Mouse (Mus musculus) myocyte (in vitro differentiated cells): ENCODE measurements at regions not wholly inside any gene's neighbourhood (a gene's known extent, or its start where the extent isn't known, plus 50 kb on each side); places are given as distances from the start of the nearest gene placed in this dataset.

Experiments used
- E2F4 ChIP-seq: IDR thresholded peaks from one replicate; pipeline ENCODE4 v1.6.1; 2011; ENCODE audit warnings: mild to moderate bottlenecking, control low read depth, moderate library complexity; ENCODE audit not compliant: insufficient read depth
- MAX ChIP-seq: IDR thresholded peaks from one replicate; pipeline ENCODE4 v1.6.1; 2011; ENCODE audit warnings: low read depth, mild to moderate bottlenecking, control low read depth
- MYOG ChIP-seq, 3 experiments: IDR thresholded peaks; one replicate each; pipeline ENCODE4 v1.6.1; 2011; ENCODE audit warnings: control low read depth in 2 of 3, low read depth in 2 of 3, mild to moderate bottlenecking in 2 of 3; ENCODE audit not compliant: insufficient read length in 2 of 3, control insufficient read depth in 1 of 3, insufficient read depth in 1 of 3
- REST ChIP-seq: IDR thresholded peaks from one replicate; pipeline ENCODE4 v1.6.1; 2011; ENCODE audit warnings: mild to moderate bottlenecking, control low read depth, moderate library complexity; ENCODE audit not compliant: insufficient read depth, insufficient read length
- TCF12 ChIP-seq: IDR thresholded peaks from one replicate; pipeline ENCODE4 v1.6.1; 2011; ENCODE audit warnings: mild to moderate bottlenecking, control low read depth; ENCODE audit not compliant: poor library complexity, insufficient read depth, severe bottlenecking

GRCm38 (mm10) chr13:72241919-72242318, 278.4 kb upstream of the Irx1 start:
- TF ChIP-seq REST (no peak), MYOG (IDR thresholded peaks at IDR 0.05; ENCODE audit: control insufficient read depth in 1 of 3, insufficient read depth in 1 of 3, insufficient read length in 2 of 3, low read depth in 2 of 3) (no peak), MAX (no peak), E2F4 (no peak), TCF12 (no peak)
